Mouse (Mus musculus) skeletal muscle tissue, adult 2 months (tissue): ENCODE data around the gene Ttc39b.

Source experiments
- DNase-seq: peaks from one replicate; pipeline ENCODE4 v3.0.0-alpha.2; 2012; ENCODE audit warnings: low read depth, low spot score

The Ttc39b gene

DNA sequence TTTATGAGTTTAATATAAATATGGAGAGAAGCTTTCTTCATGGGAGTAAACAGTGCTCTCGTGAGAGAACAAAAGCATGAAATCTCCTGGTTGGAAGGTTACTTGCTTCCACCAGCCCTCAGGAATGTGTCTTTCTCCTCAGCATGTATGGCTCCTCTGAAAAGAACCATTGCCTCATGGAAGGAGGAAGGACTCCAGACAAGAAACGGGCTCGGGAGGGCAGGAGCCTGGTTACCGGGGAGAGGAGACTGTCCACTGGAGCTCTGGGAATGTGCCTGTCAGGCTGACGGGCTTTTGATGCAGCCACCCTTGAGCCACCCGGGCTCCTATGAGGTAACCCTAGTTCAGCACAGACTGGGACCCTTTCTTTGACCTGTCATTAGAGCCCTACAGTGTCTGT, 137.6 kb downstream of the Ttc39b start:
- no peak for DNase-seq

DNA sequence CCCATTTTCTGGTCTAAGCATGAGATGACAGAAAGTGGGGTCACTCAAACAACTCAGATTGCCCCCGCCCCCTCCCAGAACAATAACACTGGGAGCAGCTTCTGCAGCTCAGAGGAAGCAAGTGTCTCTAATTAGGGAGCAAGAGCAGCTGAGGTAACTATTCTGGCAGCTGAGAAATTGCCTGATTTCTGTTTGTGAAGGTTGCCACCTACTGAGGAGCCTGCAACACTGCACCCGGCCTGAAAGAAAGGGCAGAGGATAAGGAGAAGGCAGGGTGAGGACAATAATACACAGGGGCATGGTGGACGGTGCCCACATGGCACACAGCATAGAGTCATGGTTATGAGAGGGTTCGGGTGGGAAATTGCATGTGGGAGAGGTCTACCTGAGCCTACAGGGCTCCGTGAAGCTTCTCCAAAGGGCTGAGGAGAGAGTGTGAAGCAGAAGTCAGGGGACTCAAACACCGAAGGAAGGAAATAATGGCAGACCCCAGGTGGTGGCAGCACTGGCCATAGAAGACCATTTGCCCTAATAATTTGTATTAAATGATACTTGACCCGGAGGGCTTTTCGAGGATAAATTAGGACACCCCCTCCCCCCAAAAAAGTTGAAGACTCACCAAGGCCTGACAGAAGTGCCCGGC, 140.6 kb downstream of the Ttc39b start:
- peak; percentile 48 for DNase-seq

DNA sequence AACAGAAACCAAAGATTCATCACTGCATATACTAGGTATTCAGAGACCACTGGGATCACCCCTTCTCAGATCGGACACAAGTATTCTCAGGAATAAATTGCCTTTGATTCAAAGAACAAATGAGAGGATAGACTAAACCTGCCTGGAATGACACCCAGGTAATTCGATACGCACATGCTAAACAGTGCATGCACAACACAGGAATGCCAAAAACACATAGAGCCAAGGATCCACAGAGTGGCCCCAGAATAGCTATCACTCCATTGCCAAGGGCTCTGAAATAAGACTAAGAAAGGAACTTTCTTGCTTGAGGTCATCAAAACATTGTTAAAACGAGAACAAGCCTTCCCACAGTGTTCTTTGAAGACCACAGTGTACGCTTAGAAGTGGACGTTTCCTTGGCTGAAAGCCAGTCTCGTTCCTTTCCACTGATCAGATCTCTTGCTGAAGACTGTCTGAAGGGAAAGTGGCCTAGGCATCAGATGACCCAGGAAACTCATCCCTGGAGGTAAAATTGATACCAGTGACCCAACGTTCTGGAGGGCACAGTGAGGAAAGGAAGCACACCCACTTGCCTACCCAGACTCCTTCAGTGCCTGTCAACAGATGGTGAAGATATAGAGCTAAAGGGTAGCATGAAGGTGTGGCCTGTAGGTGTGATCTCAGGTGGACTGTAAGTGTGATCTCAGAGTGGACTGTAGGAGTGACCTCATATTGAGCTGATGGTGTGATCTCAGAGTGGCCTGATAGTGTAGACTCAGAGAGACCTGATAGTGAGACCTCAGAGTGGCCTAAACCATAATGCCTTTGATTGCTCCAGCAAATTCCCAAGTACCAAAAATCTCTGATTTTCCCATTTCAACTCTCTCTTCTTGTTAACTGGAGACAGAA, 141.6 kb downstream of the Ttc39b start:
- no peak for DNase-seq

DNA sequence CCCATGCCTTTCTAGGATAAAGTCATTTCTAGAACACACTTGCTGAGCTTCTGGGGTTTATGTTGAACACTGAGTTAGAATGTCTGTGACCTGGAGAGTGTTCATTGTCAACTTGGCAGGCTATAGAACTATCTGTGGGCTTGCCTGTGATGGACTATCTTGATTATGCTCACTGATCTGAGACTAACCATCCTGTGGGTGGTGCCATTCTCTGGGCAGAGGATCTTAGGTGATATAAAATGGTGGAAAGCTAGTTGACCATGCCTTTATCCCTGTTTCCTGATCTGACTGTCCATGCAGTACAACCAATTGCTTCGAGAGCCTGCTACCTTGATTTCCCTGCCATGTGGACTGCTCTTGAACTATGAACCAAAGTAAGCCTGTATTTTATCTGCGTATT, 146.6 kb downstream of the Ttc39b start:
- no peak for DNase-seq

DNA sequence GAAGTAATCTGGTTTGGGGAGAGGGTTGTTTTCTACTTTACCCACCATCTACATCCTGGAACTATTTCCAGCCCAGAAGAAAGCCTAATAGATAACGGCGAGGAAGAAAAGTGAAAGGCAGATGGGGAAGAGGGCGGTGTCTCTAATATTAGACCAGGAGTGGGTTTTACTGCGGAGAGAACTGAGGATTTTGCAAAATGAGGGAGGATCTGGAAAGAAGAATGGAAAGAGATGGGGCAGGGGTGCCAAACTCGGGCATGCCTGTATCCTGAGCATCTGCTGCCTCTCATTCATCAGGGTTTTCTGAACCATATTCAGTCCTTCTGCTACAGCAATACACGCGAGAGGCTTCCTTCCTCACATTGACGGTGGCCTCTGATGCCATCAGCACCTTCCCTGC, 149.1 kb downstream of the Ttc39b start:
- DNase-seq = no peak

DNA sequence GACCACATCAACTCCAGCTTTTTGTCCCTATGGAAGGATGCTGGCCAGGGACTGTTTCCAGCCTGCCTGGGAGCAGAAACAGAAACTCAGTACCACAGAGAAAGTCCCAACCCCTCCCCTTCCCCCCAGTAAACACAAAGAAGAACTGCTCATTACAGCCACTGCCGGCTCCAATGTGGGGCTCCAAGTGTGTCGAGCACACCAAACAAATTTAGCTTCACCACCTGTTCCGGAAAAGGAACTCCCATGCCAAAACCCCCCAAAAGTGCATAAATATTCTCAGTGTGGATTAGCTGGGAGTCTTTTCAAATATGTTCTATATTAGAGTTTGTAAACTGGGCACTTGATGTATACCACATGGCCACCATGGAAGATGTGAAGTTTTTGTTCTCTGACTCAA, 151.8 kb downstream of the Ttc39b start:
- DNase-seq = no peak

DNA sequence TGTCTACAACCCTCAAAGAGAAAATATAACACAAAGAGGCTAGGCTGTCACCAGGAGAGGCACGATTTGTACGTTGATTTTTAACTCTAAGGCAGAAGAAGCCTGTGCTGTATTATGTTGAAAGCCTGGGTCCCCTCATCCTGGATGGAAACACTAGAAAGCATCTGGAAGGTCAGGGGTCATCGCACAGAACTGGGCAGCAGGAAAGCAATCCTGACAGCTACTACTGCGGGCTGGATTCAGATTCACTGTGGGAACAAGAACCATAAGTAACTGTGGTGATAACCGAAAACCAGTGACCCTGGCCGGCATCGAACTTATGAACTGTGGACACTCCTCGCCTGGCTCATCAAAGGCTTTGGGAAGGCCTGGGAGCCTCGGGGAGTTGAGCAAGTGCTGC, 153.3 kb downstream of the Ttc39b start:
- no peak for DNase-seq
